Mouse (Mus musculus) bone marrow macrophage, adult 2 months (primary cell): ENCODE measurements around the gene Osbpl6.

ENCODE experiments used
- CTCF ChIP-seq: IDR thresholded peaks from 2 replicates; pipeline ENCODE4 v1.5.1; 2012; ENCODE audit warnings: low read depth, mild to moderate bottlenecking, low read length, moderate library complexity
- POLR2A ChIP-seq: IDR thresholded peaks from 2 replicates; pipeline ENCODE4 v1.6.1; 2012; ENCODE audit warnings: mild to moderate bottlenecking, low read depth, low read length, borderline replicate concordance

- TF ChIP-seq CTCF: no peak
- TF ChIP-seq POLR2A: no peak
Measured at GRCm38 (mm10) chr2:76639637-76640036, 233.3 kb downstream of the Osbpl6 start.
